Mouse (Mus musculus): ENCODE data around the gene Gm11027.

DNA sequence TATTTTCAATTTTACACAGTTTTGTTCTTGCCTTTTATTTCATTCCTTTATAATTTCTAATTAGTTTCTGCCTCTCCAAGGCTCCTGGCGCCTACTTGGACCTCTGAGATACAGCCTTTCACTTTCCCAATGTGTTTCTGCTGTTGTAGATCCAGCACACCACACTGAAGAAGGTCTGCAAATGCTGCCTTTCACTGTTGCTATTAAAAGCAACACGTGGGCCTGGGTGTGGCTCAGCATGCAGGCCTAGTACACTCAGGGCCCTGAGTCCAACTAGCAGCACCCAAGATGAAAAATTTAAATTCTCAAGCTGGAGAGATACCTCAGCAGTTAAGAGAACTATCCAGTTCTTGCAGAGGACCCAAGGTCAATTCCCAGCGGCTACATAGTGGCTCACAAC is 38.5 kb upstream of the Gm11027 start:
- TF ChIP-seq ZC3H11A (IDR thresholded peaks at IDR 0.05; ENCODE audit: borderline replicate concordance, low read depth, low read length) (no peak), HCFC1 (IDR thresholded peaks at IDR 0.05; ENCODE audit: borderline replicate concordance, insufficient read depth, low read length) (no peak), CHD2 (IDR thresholded peaks at IDR 0.05; ENCODE audit: low read depth, low read length) (no peak)
